Mouse (Mus musculus) liver, embryonic 13.5 days (tissue): Measurements from ENCODE around the gene Riiad1. TPM values are rescaled to one million over a fixed set of nuclear protein-coding genes. Genes with fewer than 3 reads are reported as not detected.

Experiments
- ATAC-seq: fragments of 200-750 bp; cut with Nextera tagmentation; 2 replicates; pipeline ENCODE4 v1.8.0; 2017; ENCODE audit warnings: low read depth, mild to moderate bottlenecking, moderate number of reproducible peaks, moderate library complexity
- DNase-seq: peaks from one replicate; pipeline ENCODE4 v3.0.0; 2022
- H3K27ac ChIP-seq: fragments of 300-500 bp; sonication (generic); 2 replicates; pipeline ENCODE4 v1.5.1; 2015; ENCODE audit warnings: moderate library complexity, mild to moderate bottlenecking, inconsistent platforms
- H3K27me3 ChIP-seq: fragments of 300-500 bp; sonication (generic); 2 replicates; pipeline ENCODE4 v1.6.1; 2015; ENCODE audit warnings: mild to moderate bottlenecking, inconsistent platforms
- H3K36me3 ChIP-seq: fragments of 300-500 bp; sonication (generic); 2 replicates; pipeline ENCODE4 v1.6.1; 2015; ENCODE audit warnings: mild to moderate bottlenecking, inconsistent platforms
- H3K4me1 ChIP-seq: fragments of 300-500 bp; sonication (generic); replicated peaks from 2 replicates; pipeline ENCODE4 v1.6.1; 2015; ENCODE audit warnings: inconsistent platforms
- H3K4me2 ChIP-seq: fragments of 300-500 bp; sonication (generic); 2 replicates; pipeline ENCODE4 v1.6.1; 2015; ENCODE audit warnings: inconsistent platforms, mild to moderate bottlenecking, moderate library complexity
- H3K4me3 ChIP-seq: fragments of 300-500 bp; sonication (generic); replicated peaks from 2 replicates; pipeline ENCODE4 v1.5.1; 2015; ENCODE audit warnings: mild to moderate bottlenecking, inconsistent platforms
- H3K9ac ChIP-seq: fragments of 300-500 bp; sonication (generic); 2 replicates; pipeline ENCODE4 v1.6.1; 2015; ENCODE audit warnings: mild to moderate bottlenecking, inconsistent platforms
- H3K9me3 ChIP-seq: fragments of 300-500 bp; sonication (generic); replicated peaks from 2 replicates; pipeline ENCODE4 v1.6.1; 2016; ENCODE audit warnings: inconsistent platforms
- WGBS: fragments of 180-500 bp; shearing (Covaris S2); methylation state at CpG from one replicate; pipeline ENCODE4 v1.1.7; 2015; ENCODE audit not compliant: insufficient replicate concordance; 5-methylcytosine and 5-hydroxymethylcytosine counted together
- polyA plus RNA-seq: library from polyadenylated mRNA; unstranded; fragments of >200 nt; fragmentation: Nextera tagmentation; extraction: Ambion mirVana; gene quantifications from 2 replicates; pipeline ENCODE4 v1.2.1, GENCODE M21; 2015

The Riiad1 gene
- polyA plus RNA-seq, 1 experiment from 2014 or later, result not detected

GRCm38 (mm10) chr3:94478591-94479169, 1.5 kb downstream of the Riiad1 start:
- Histone ChIP-seq H3K4me1 (peaks cover 19% of the 10 kb centered on the region), H3K9me3 (no peaks in the 10 kb centered on the region), H3K4me3 (no peak overlapping the region), H3K36me3 (no peaks in the 10 kb centered on the region), H3K27ac (no peak overlapping the region), H3K9ac (no peak overlapping the region), H3K27me3 (peaks cover 42% of the 10 kb centered on the region), H3K4me2 (peak overlapping the region; percentile 26; the same call in 1 of the 2 replicates)
- WGBS, result 20% methylated on average over 9 of the region's 9 CpGs
- ATAC-seq, result no peak
- DNase-seq, result no peak

GRCm38 (mm10) chr3:94477981-94478422, 2.1 kb downstream of the Riiad1 start, which contains the start of gene Celf3:
TSS of gene Celf3 (plus strand) at chr3:94478295.
- DNase-seq (peak; percentile 35), ATAC-seq (peak; percentile 66)
- Histone ChIP-seq H3K36me3 (no peaks in the 10 kb centered on the region), H3K4me2 (peak within 1 kb of the TSS; percentile 26; the same call in 1 of the 2 replicates), H3K9me3 (no peaks in the 10 kb centered on the region), H3K4me1 (peaks cover 21% of the 10 kb centered on the region), H3K4me3 (no peak within 1 kb of the TSS), H3K27me3 (peaks cover 44% of the 10 kb centered on the region), H3K9ac (no peak within 1 kb of the TSS), H3K27ac (no peak within 1 kb of the TSS)
- 3% methylated on average over 14 of the region's 14 CpGs for WGBS

GRCm38 (mm10) chr3:94477444-94477843, 2.7 kb downstream of the Riiad1 start:
- H3K36me3 ChIP-seq, result no peaks in the 10 kb centered on the region
- peaks cover 47% of the 10 kb centered on the region for H3K27me3 ChIP-seq
- H3K4me3 ChIP-seq, result no peak overlapping the region
- no peak overlapping the region for H3K4me2 ChIP-seq
- 57% methylated on average over 4 of the region's 4 CpGs for WGBS
- H3K4me1 ChIP-seq, result peaks cover 22% of the 10 kb centered on the region
- no peak for ATAC-seq
- no peak overlapping the region for H3K27ac ChIP-seq
- H3K9me3 ChIP-seq, result no peaks in the 10 kb centered on the region
- H3K9ac ChIP-seq, result no peak overlapping the region
- DNase-seq, result no peak

GRCm38 (mm10) chr3:94476301-94477035, 3.7 kb downstream of the Riiad1 start:
- no peak overlapping the region for H3K4me2 ChIP-seq
- WGBS, result 43% methylated on average over 8 of the region's 8 CpGs
- no peaks in the 10 kb centered on the region for H3K9me3 ChIP-seq
- no peak for DNase-seq
- H3K27ac ChIP-seq, result no peak overlapping the region
- no peak overlapping the region for H3K4me3 ChIP-seq
- H3K9ac ChIP-seq, result no peak overlapping the region
- peaks cover 22% of the 10 kb centered on the region for H3K4me1 ChIP-seq
- H3K36me3 ChIP-seq, result no peaks in the 10 kb centered on the region
- no peak for ATAC-seq
- H3K27me3 ChIP-seq, result peaks cover 47% of the 10 kb centered on the region

- no peaks in the 10 kb centered on the region for H3K36me3 ChIP-seq
- no peak overlapping the region for H3K27ac ChIP-seq
- peaks cover 22% of the 10 kb centered on the region for H3K4me1 ChIP-seq
- H3K4me2 ChIP-seq, result no peak overlapping the region
- no peak for ATAC-seq
- H3K9me3 ChIP-seq, result no peaks in the 10 kb centered on the region
- H3K9ac ChIP-seq, result no peak overlapping the region
- peaks cover 20% of the 10 kb centered on the region for H3K27me3 ChIP-seq
- WGBS, result 33% methylated on average over 5 of the region's 5 CpGs
- DNase-seq, result no peak
- no peak overlapping the region for H3K4me3 ChIP-seq
Measured at GRCm38 (mm10) chr3:94473567-94474232, 6.4 kb downstream of the Riiad1 start.

- no peak for DNase-seq
- no peaks in the 10 kb centered on the region for H3K36me3 ChIP-seq
- H3K4me1 ChIP-seq, result peaks cover 16% of the 10 kb centered on the region
- no peak overlapping the region for H3K9ac ChIP-seq
- ATAC-seq, result no peak
- WGBS, result 54% methylated on average over 10 of the region's 10 CpGs
- H3K4me3 ChIP-seq, result no peak overlapping the region
- peaks cover 14% of the 10 kb centered on the region for H3K27me3 ChIP-seq
- H3K4me2 ChIP-seq, result no peak overlapping the region
- H3K27ac ChIP-seq, result no peak overlapping the region
- no peaks in the 10 kb centered on the region for H3K9me3 ChIP-seq
Measured at GRCm38 (mm10) chr3:94473115-94473505, 7.0 kb downstream of the Riiad1 start.

- Histone ChIP-seq H3K27me3 (peaks cover 14% of the 10 kb centered on the region), H3K9me3 (no peaks in the 10 kb centered on the region), H3K4me1 (peaks cover 11% of the 10 kb centered on the region), H3K4me2 (no peak overlapping the region), H3K9ac (no peak overlapping the region), H3K36me3 (no peaks in the 10 kb centered on the region), H3K4me3 (no peak overlapping the region), H3K27ac (no peak overlapping the region)
- ATAC-seq (0 out of 2 replicates have a peak, but pooled peaks have one; percentile 45), DNase-seq (no peak)
- 14% methylated on average over 28 of the region's 28 CpGs for WGBS
Measured at GRCm38 (mm10) chr3:94472447-94473114, 7.6 kb downstream of the Riiad1 start.

- Histone ChIP-seq H3K9ac (no peak overlapping the region), H3K9me3 (no peaks in the 10 kb centered on the region), H3K36me3 (no peaks in the 10 kb centered on the region)
Measured at GRCm38 (mm10) chr3:94468931-94469330, 11.2 kb downstream of the Riiad1 start.

GRCm38 (mm10) chr3:94465632-94466430, 14.3 kb downstream of the Riiad1 start:
- Histone ChIP-seq H3K4me1 (no peaks in the 10 kb centered on the region), H3K4me2 (no peak overlapping the region), H3K9ac (no peak overlapping the region), H3K4me3 (no peak overlapping the region), H3K36me3 (no peaks in the 10 kb centered on the region), H3K9me3 (no peaks in the 10 kb centered on the region), H3K27ac (no peak overlapping the region), H3K27me3 (no peaks in the 10 kb centered on the region; the same call in 1 of the 2 replicates)
- WGBS, result 61% methylated on average over 13 of the region's 13 CpGs
- DNase-seq (no peak), ATAC-seq (no peak)

More at GRCm38 (mm10) chr3:94468931-94469330, 11.2 kb downstream of the Riiad1 start:
- ATAC-seq (no peak), DNase-seq (no peak)
- Histone ChIP-seq H3K4me3 (no peak overlapping the region), H3K4me1 (peaks cover 6% of the 10 kb centered on the region; the same call in 1 of the 2 replicates), H3K4me2 (no peak overlapping the region), H3K27me3 (peaks cover 7% of the 10 kb centered on the region), H3K27ac (no peak overlapping the region)
- WGBS, result 35% methylated on average over 3 of the region's 3 CpGs

GRCm38 (mm10) chr3:94463926-94464578, 16.1 kb downstream of the Riiad1 start:
- Histone ChIP-seq H3K4me2 (no peak overlapping the region), H3K27ac (no peak overlapping the region), H3K9ac (no peak overlapping the region), H3K4me3 (no peak overlapping the region), H3K36me3 (no peaks in the 10 kb centered on the region), H3K27me3 (no peaks in the 10 kb centered on the region; the same call in 1 of the 2 replicates), H3K4me1 (no peaks in the 10 kb centered on the region), H3K9me3 (no peaks in the 10 kb centered on the region)
- ATAC-seq, result no peak
- DNase-seq, result no peak
- 70% methylated on average over 11 of the region's 11 CpGs for WGBS
